Mouse (Mus musculus) ovary, postnatal 10 days (tissue): Measurements from ENCODE around the gene Crxos.

Experiments
- DNase-seq: peaks from one replicate; pipeline ENCODE4 v3.0.0; 2022; ENCODE audit warnings: low spot score

Crxos gene

GRCm38 (mm10) chr7:15921796-15922195 is 39.4 kb downstream of the Crxos start:
- DNase-seq, result no peak

- DNase-seq, result peak; percentile 87
Observed at GRCm38 (mm10) chr7:15922220-15922773, 39.9 kb downstream of the Crxos start, which contains the start of gene Selenow. TSS of gene Selenow (minus strand) at chr7:15922402.

- no peak for DNase-seq
Observed at GRCm38 (mm10) chr7:15929910-15930309, 47.5 kb downstream of the Crxos start.

DNA sequence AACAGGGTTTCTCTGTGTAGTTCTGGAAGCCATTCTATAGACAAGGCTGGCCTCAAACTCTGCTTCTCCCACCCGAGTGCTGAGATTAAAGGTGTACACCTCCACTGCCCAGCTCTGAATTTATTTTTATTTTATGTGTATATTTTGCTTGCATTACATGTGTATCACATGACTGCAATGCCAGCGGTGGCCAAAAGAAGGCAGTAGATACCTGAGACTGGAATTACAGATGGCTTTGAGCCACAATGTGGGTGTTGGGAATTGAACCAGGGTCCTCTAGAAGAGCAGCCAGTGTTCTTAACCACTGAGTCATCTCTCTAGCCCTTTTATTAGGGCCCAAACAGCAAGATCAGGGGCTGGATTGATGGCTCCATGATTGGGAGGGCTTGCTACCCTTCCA is 48.1 kb downstream of the Crxos start:
- no peak for DNase-seq

DNA sequence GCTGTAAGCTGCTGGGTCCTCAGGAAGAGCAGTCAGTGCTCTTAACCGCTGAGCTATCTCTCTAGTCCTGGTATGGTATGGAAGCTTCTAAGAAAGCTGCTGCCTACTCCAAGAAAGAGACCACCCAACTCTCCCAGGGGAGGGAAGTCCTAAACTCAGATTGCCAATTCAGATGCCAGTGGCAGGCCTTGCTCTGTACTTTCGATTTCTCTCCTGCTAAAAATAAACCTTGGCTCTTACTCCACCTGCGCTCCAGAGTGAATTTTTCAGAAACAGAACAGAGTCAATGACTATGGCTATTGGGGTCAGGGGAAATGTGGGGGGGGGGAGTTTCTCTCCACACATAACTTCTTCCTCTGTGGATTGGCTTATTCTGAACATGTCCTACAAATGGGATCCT is 49.2 kb downstream of the Crxos start:
- DNase-seq, result no peak

DNA sequence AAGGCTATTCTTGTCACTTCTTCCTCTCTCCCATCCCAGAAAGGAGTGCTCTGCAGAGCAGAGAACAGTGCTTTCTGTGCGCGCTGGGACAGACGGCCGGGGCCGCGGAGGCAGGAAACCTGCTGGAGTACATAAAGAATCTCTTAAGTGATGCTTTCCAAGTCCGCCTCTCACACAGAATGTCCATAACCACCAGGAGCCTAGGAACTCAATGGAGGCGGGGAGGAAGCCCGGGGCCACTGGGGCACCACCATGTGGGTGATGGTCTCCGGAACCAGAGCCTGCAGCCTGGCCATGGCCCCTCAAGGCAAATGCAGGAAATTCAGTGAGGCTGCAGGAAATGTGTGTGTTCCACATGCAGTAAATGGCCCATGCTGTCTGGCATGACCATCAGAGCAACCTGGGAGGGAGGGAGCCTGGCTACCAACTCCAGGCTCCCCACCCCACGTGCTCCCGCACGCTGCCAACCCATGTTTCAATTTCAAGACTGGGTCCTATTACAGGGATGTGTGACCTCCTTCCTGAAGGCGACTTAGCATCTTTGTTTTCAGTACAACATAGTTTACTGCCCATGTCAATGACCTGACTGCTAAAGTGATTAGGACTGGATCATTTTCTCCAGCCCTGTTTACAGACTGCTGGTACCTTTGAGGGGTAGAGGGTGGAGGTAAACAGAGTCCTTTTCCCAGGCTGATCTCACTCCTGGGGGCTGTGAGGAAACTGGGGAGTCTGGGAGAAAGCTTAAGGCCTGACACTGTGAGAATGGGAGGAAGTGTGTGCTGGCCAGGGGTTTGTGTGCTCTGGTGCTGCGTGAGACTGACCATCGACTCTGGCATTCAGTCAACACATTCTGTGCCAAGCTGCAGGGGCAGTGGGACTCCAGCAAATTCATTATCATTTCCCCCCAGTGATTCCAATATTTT is 51.3 kb downstream of the Crxos start:
- no peak for DNase-seq

DNA sequence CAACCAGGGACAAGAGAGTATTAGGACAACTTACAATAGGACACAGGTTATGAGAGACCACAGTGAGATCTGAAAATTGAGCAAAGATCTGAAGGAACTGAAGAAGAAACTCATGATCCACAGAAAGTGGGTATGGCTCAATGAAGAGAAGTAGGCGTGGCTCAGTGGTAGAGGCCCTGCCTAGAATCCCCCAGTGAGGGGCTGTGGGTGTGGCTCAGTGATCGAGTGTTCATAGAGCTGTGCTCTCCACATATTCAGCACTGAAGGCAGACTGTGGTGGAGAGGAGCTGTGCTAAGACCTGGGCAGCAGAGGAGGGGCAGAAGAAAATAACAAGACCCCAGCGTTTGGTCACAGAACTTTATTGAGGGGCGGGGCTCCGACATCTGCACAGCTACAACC is 55.1 kb downstream of the Crxos start:
- no peak for DNase-seq

DNA sequence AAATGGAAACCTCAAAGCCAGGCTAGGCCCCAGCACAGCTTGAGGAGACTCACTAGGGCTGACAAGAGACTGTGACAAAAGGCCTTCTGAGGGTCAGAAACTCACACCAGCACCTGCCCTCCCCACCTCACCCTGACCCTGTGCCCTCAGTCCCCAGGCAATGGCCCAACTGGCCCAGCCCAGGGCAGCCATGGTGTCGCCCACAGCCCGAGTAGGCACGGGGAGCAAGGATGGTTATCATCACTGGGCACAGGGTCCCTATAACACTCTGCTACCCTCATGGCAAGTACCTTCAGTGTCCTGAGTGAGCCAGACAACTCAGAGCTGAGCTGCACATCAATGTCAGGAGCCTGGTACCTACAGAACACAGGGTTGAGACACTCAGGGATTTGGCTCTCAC is 56.2 kb downstream of the Crxos start:
- no peak for DNase-seq

GRCm38 (mm10) chr7:15944311-15944710 is 61.9 kb downstream of the Crxos start:
- no peak for DNase-seq

DNA sequence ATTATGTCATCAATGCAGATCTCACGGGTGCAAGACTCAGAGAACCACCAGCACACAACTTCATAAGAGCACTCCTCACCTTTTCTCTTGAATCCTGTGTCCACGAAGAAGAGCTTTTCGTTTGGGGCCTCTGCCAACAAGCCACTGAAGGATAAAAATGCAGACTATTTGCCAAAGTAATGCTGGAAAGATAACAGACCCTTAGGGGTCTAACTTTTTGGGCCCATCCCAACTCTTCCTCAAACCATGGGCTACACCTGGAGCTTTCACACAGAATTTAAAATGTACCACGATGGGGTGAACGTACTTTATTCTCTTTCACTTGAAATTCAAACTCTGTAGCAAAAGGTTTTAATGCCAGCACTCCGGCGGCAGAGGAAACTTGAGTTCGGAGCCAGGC is 62.8 kb downstream of the Crxos start:
- no peak for DNase-seq

- peak; percentile 80 for DNase-seq
Observed at GRCm38 (mm10) chr7:15945721-15946536, 63.5 kb downstream of the Crxos start, which contains the start of gene Nop53. TSS of gene Nop53 (minus strand) at chr7:15946074.

GRCm38 (mm10) chr7:15947653-15948260 is 65.3 kb downstream of the Crxos start:
- DNase-seq, result no peak

DNA sequence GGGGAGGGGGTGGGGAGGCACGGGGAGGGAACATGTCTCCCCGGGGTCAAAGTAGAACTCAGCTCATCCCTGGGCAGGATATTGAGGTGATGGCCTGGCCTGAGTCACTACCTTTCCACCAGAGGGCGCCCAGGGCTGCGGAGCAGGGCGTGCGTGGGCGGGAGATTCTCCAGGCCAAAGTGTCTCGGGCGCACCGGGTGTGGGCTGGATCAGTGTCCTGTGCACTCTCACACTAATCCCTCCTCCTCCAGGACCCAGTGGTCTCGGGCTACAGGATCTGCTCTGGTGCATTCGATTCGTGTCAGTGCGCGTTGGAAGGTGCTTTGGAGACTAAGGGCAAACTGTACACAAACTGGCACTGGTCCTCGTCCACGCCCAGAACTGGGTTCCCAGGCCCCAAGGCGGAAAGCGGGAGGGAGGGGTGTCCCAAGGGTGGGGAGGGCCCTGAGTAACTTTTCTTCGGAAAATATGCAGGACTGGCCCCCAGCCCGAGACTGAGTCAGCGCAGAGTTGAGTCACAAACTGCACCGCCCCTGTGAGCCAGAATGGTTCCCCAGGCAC is 66.0 kb downstream of the Crxos start:
- peak; percentile 58 for DNase-seq

DNA sequence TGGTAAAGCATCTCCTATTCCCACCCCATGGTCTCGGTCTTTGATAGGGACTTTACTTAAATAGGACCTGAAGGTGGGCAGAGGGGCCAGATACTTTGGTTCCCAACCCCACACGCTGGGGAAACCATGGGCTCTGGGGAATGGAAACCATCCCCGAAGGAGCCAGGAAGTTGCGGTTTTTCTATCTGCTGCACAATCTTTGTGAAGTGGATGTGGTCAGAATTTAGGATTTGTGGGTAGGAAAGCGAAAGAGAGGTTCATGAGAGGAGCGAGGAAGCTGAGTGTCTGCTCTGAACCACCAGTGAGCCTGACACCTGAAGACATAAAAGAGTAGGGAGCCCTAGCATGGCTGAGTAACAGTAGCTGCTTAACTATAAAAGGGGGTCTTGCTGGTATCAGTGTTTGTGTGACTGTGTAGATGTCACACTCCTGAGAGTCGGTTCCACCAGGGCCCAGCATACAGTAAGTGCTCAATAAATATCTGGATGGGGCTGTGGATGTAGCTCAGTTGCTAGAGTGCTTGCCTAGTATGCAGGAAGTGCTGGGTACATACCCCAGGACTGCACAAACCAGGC is 66.9 kb downstream of the Crxos start:
- DNase-seq, result no peak

DNA sequence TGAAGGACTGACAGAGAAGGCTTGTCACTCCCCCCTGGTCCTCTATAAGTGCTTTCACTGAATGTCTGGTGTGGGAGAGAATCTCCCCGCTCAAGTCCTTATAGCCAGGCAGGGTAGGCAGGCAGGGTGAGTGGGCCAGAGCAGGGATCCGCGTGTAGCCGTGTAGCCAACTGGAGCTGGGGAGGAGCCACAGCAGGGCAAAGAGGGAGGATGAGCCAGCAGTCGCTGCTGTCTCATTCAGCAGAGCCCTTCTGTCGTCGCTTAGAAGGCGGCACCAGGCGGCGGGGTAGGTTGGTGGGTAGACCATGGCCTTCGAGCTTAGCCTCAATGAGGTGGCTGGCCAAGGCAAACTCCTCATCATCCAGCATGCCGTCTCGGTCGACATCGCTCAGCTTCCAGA is 67.6 kb downstream of the Crxos start:
- no peak for DNase-seq

GRCm38 (mm10) chr7:15952416-15952815 is 70.0 kb downstream of the Crxos start:
- no peak for DNase-seq
